Mouse (Mus musculus) spleen, embryonic (tissue): ENCODE measurements around the gene Cacna1d.

ENCODE experiments used
- CTCF ChIA-PET: fragments of 350-600 bp; sonication (Branson Sonifier 250); formaldehyde crosslinking; loops from one replicate; lab custom pipeline; 2022; lab: Charles Lee

Cacna1d gene

GRCm38 (mm10) chr14:30113392-30114108 lies 377.7 kb downstream of the Cacna1d start:
- CTCF ChIA-PET, result no interaction called here

GRCm38 (mm10) chr14:30109079-30109478 lies 382.2 kb downstream of the Cacna1d start:
- CTCF ChIA-PET, result interaction anchor here (0.9 kb wide), 1 partner anchor 281 kb away, joined by 3 read pairs; no protein-coding TSS in a partner anchor

- CTCF ChIA-PET, result no interaction called here
Observed at GRCm38 (mm10) chr14:30106550-30106949, 384.7 kb downstream of the Cacna1d start.

GRCm38 (mm10) chr14:30105551-30105950 lies 385.7 kb downstream of the Cacna1d start:
- CTCF ChIA-PET, result interaction anchor here (0.6 kb wide), 1 partner anchor 18 kb away, joined by 5 read pairs; no protein-coding TSS in a partner anchor

- CTCF ChIA-PET, result interaction anchor here (0.6 kb wide), 1 partner anchor 354 kb away, joined by 4 read pairs; no protein-coding TSS in a partner anchor
Observed at GRCm38 (mm10) chr14:30103946-30104536, 387.2 kb downstream of the Cacna1d start.

- CTCF ChIA-PET, result no interaction called here
Observed at GRCm38 (mm10) chr14:30097239-30097638, 394.0 kb downstream of the Cacna1d start.

- CTCF ChIA-PET, result no interaction called here
Observed at GRCm38 (mm10) chr14:30092426-30092825, 398.8 kb downstream of the Cacna1d start.

- CTCF ChIA-PET, result no interaction called here
Observed at GRCm38 (mm10) chr14:30092021-30092420, 399.2 kb downstream of the Cacna1d start.

GRCm38 (mm10) chr14:30079729-30080128 lies 411.5 kb downstream of the Cacna1d start:
- CTCF ChIA-PET, result no interaction called here

- CTCF ChIA-PET, result no interaction called here
Observed at GRCm38 (mm10) chr14:30078115-30078808, 413.0 kb downstream of the Cacna1d start.

GRCm38 (mm10) chr14:30075268-30075887 lies 415.9 kb downstream of the Cacna1d start:
- CTCF ChIA-PET, result no interaction called here

- CTCF ChIA-PET, result interaction anchor here (0.6 to 0.7 kb wide), 2 partner anchors 146 to 709 kb away, joined by 6 to 18 read pairs; no protein-coding TSS in a partner anchor
Observed at GRCm38 (mm10) chr14:30068566-30068965, 422.7 kb downstream of the Cacna1d start.

- CTCF ChIA-PET, result interaction anchor here (1.1 kb wide), 1 partner anchor 19 kb away, joined by 3 read pairs; no protein-coding TSS in a partner anchor
Observed at GRCm38 (mm10) chr14:30066752-30067151, 424.5 kb downstream of the Cacna1d start.

GRCm38 (mm10) chr14:30064864-30065263 lies 426.4 kb downstream of the Cacna1d start:
- CTCF ChIA-PET, result no interaction called here

- CTCF ChIA-PET, result no interaction called here
Observed at GRCm38 (mm10) chr14:30056031-30056766, 435.1 kb downstream of the Cacna1d start.

GRCm38 (mm10) chr14:30054922-30055321 lies 436.3 kb downstream of the Cacna1d start:
- CTCF ChIA-PET, result no interaction called here

GRCm38 (mm10) chr14:30050280-30050679 lies 441.0 kb downstream of the Cacna1d start:
- CTCF ChIA-PET, result no interaction called here

GRCm38 (mm10) chr14:30048049-30048448 lies 443.2 kb downstream of the Cacna1d start:
- CTCF ChIA-PET, result interaction anchor here (1.1 kb wide), 1 partner anchor 18 kb away, joined by 3 read pairs; no protein-coding TSS in a partner anchor

GRCm38 (mm10) chr14:30046976-30047375 lies 444.3 kb downstream of the Cacna1d start:
- CTCF ChIA-PET, result interaction anchor here (1.1 kb wide), 1 partner anchor 20 kb away, joined by 3 read pairs; no protein-coding TSS in a partner anchor

- CTCF ChIA-PET, result no interaction called here
Observed at GRCm38 (mm10) chr14:30045704-30046220, 445.5 kb downstream of the Cacna1d start.

- CTCF ChIA-PET, result no interaction called here
Observed at GRCm38 (mm10) chr14:30045239-30045638, 446.0 kb downstream of the Cacna1d start.
